Mouse (Mus musculus) kidney, embryonic 15.5 days (tissue): ENCODE measurements at regions not wholly inside any gene's neighbourhood (a gene's known extent, or its start where the extent isn't known, plus 50 kb on each side); places are given as distances from the start of the nearest gene placed in this dataset.

Experiments
- ATAC-seq: fragments of 200-750 bp; cut with Nextera tagmentation; replicated peaks from 2 replicates; pipeline ENCODE4 v1.8.0; 2017; ENCODE audit warnings: moderate TSS enrichment; ENCODE audit not compliant: low FRiP score
- H3K27ac ChIP-seq: fragments of 300-500 bp; sonication (generic); 2 replicates; pipeline ENCODE4 v1.5.1; 2015; ENCODE audit warnings: mild to moderate bottlenecking, inconsistent platforms
- H3K27me3 ChIP-seq: fragments of 300-500 bp; sonication (generic); 2 replicates; pipeline ENCODE4 v1.6.1; 2015; ENCODE audit warnings: inconsistent platforms
- H3K36me3 ChIP-seq: fragments of 300-500 bp; sonication (generic); 2 replicates; pipeline ENCODE4 v1.6.1; 2015; ENCODE audit warnings: inconsistent platforms
- H3K4me1 ChIP-seq: fragments of 300-500 bp; sonication (generic); 2 replicates; pipeline ENCODE4 v1.6.1; 2015; ENCODE audit warnings: inconsistent platforms
- H3K4me2 ChIP-seq: fragments of 300-500 bp; sonication (generic); 2 replicates; pipeline ENCODE4 v1.6.1; 2015; ENCODE audit warnings: moderate library complexity, mild to moderate bottlenecking, inconsistent platforms
- H3K4me3 ChIP-seq: fragments of 300-500 bp; sonication (generic); replicated peaks from 2 replicates; pipeline ENCODE4 v1.5.1; 2015; ENCODE audit warnings: mild to moderate bottlenecking, inconsistent platforms
- H3K9ac ChIP-seq: fragments of 300-500 bp; sonication (generic); 2 replicates; pipeline ENCODE4 v1.6.1; 2015; ENCODE audit warnings: mild to moderate bottlenecking, inconsistent platforms
- H3K9me3 ChIP-seq: fragments of 300-500 bp; sonication (generic); replicated peaks from 2 replicates; pipeline ENCODE4 v1.6.1; 2016; ENCODE audit warnings: inconsistent platforms
- WGBS: fragments of 180-500 bp; shearing (Covaris S2); methylation state at CpG from one replicate; pipeline ENCODE4 v1.1.7; 2015; ENCODE audit warnings: mixed read lengths; 5-methylcytosine and 5-hydroxymethylcytosine counted together

- Histone ChIP-seq H3K4me3 (no peak overlapping the region), H3K9me3 (no peaks in the 10 kb centered on the region), H3K4me2 (no peak overlapping the region), H3K27me3 (no peaks in the 10 kb centered on the region), H3K9ac (no peak overlapping the region), H3K27ac (no peak overlapping the region), H3K36me3 (no peaks in the 10 kb centered on the region), H3K4me1 (peaks cover 9% of the 10 kb centered on the region; the same call in 1 of the 2 replicates)
- no peak for ATAC-seq
- 9% methylated on average over 5 of the region's 5 CpGs for WGBS
Measured at GRCm38 (mm10) chr5:133999698-134000097, 99.8 kb upstream of the Castor2 start.

- ATAC-seq: no peak
- H3K9me3 ChIP-seq: no peaks in the 10 kb centered on the region
- 81% methylated on average over 2 of the region's 2 CpGs for WGBS
- H3K4me2 ChIP-seq: no peak overlapping the region
- no peaks in the 10 kb centered on the region for H3K27me3 ChIP-seq
- no peaks in the 10 kb centered on the region for H3K4me1 ChIP-seq
- no peaks in the 10 kb centered on the region for H3K36me3 ChIP-seq
- no peak overlapping the region for H3K4me3 ChIP-seq
- H3K9ac ChIP-seq: no peak overlapping the region
- no peak overlapping the region for H3K27ac ChIP-seq
Measured at GRCm38 (mm10) chr5:133991994-133992393, 107.5 kb upstream of the Castor2 start.

- H3K27ac ChIP-seq: no peak overlapping the region
- H3K36me3 ChIP-seq: no peaks in the 10 kb centered on the region
- no peaks in the 10 kb centered on the region for H3K9me3 ChIP-seq
- no peak for ATAC-seq
- no peaks in the 10 kb centered on the region for H3K27me3 ChIP-seq
- H3K4me1 ChIP-seq: no peaks in the 10 kb centered on the region
- no peak overlapping the region for H3K9ac ChIP-seq
- H3K4me3 ChIP-seq: no peak overlapping the region
- 49% methylated on average over 3 of the region's 3 CpGs for WGBS
- H3K4me2 ChIP-seq: no peak overlapping the region
Measured at GRCm38 (mm10) chr5:133991556-133991955, 108.0 kb upstream of the Castor2 start.

GRCm38 (mm10) chr5:133983249-133983966 is 116.1 kb upstream of the Castor2 start:
- no peak overlapping the region for H3K9ac ChIP-seq
- WGBS: 4% methylated on average over 15 of the region's 15 CpGs
- ATAC-seq: no peak

GRCm38 (mm10) chr5:133970421-133970914 is 129.0 kb upstream of the Castor2 start:
- ATAC-seq: no peak

More at GRCm38 (mm10) chr5:133983249-133983966, 116.1 kb upstream of the Castor2 start:
- H3K4me2 ChIP-seq: no peak overlapping the region
- H3K36me3 ChIP-seq: no peaks in the 10 kb centered on the region
- H3K4me1 ChIP-seq: peaks cover 5% of the 10 kb centered on the region; the same call in 1 of the 2 replicates
- no peak overlapping the region for H3K4me3 ChIP-seq
- H3K27me3 ChIP-seq: peaks cover 10% of the 10 kb centered on the region
- no peak overlapping the region for H3K27ac ChIP-seq
- no peaks in the 10 kb centered on the region for H3K9me3 ChIP-seq

GRCm38 (mm10) chr5:133963301-133963700 is 136.2 kb upstream of the Castor2 start:
- no peaks in the 10 kb centered on the region for H3K36me3 ChIP-seq
- no peak overlapping the region for H3K4me3 ChIP-seq
- no peaks in the 10 kb centered on the region for H3K27me3 ChIP-seq
- ATAC-seq: no peak
- no peak overlapping the region for H3K4me2 ChIP-seq
- no peaks in the 10 kb centered on the region for H3K9me3 ChIP-seq
- no peaks in the 10 kb centered on the region for H3K4me1 ChIP-seq
- no peak overlapping the region for H3K9ac ChIP-seq
- H3K27ac ChIP-seq: no peak overlapping the region
- 90% methylated on average over 5 of the region's 5 CpGs for WGBS

More at GRCm38 (mm10) chr5:133970421-133970914, 129.0 kb upstream of the Castor2 start:
- Histone ChIP-seq H3K9ac (no peak overlapping the region), H3K9me3 (no peaks in the 10 kb centered on the region), H3K27ac (no peak overlapping the region), H3K4me1 (no peaks in the 10 kb centered on the region), H3K4me3 (no peak overlapping the region), H3K36me3 (no peaks in the 10 kb centered on the region), H3K27me3 (no peaks in the 10 kb centered on the region), H3K4me2 (no peak overlapping the region)
- 46% methylated on average over 12 of the region's 12 CpGs for WGBS

- no peaks in the 10 kb centered on the region for H3K9me3 ChIP-seq
- H3K4me3 ChIP-seq: no peak overlapping the region
- no peaks in the 10 kb centered on the region for H3K4me1 ChIP-seq
- no peak for ATAC-seq
- 85% methylated on average over 3 of the region's 3 CpGs for WGBS
- no peak overlapping the region for H3K27ac ChIP-seq
- no peaks in the 10 kb centered on the region for H3K27me3 ChIP-seq
- no peaks in the 10 kb centered on the region for H3K36me3 ChIP-seq
- no peak overlapping the region for H3K9ac ChIP-seq
- H3K4me2 ChIP-seq: no peak overlapping the region
Measured at GRCm38 (mm10) chr5:133940841-133941240, 158.7 kb upstream of the Castor2 start.

GRCm38 (mm10) chr5:133940030-133940429 is 159.5 kb upstream of the Castor2 start:
- no peaks in the 10 kb centered on the region for H3K27me3 ChIP-seq
- H3K36me3 ChIP-seq: no peaks in the 10 kb centered on the region
- H3K4me2 ChIP-seq: no peak overlapping the region
- no peaks in the 10 kb centered on the region for H3K4me1 ChIP-seq
- H3K9me3 ChIP-seq: no peaks in the 10 kb centered on the region
- no peak overlapping the region for H3K9ac ChIP-seq
- no peak overlapping the region for H3K4me3 ChIP-seq
- 68% methylated on average over 2 of the region's 2 CpGs for WGBS
- no peak overlapping the region for H3K27ac ChIP-seq
- no peak for ATAC-seq

GRCm38 (mm10) chr5:133937967-133938918 is 161.3 kb upstream of the Castor2 start:
- 76% methylated on average over 9 of the region's 9 CpGs for WGBS
- no peak overlapping the region for H3K4me3 ChIP-seq
- H3K27me3 ChIP-seq: no peaks in the 10 kb centered on the region
- no peak overlapping the region for H3K27ac ChIP-seq
- H3K9me3 ChIP-seq: no peaks in the 10 kb centered on the region
- H3K4me2 ChIP-seq: no peak overlapping the region
- H3K4me1 ChIP-seq: no peaks in the 10 kb centered on the region
- no peaks in the 10 kb centered on the region for H3K36me3 ChIP-seq
- no peak for ATAC-seq
- no peak overlapping the region for H3K9ac ChIP-seq

GRCm38 (mm10) chr5:133935451-133935850 is 164.1 kb upstream of the Castor2 start:
- 92% methylated on average over 6 of the region's 6 CpGs for WGBS

GRCm38 (mm10) chr5:133935006-133935405 is 164.5 kb upstream of the Castor2 start:
- H3K36me3 ChIP-seq: no peaks in the 10 kb centered on the region
- H3K27me3 ChIP-seq: no peaks in the 10 kb centered on the region
- H3K4me2 ChIP-seq: no peak overlapping the region
- no peak for ATAC-seq
- H3K9ac ChIP-seq: no peak overlapping the region
- 74% methylated on average over 6 of the region's 6 CpGs for WGBS
- no peak overlapping the region for H3K27ac ChIP-seq
- H3K9me3 ChIP-seq: no peaks in the 10 kb centered on the region
- no peaks in the 10 kb centered on the region for H3K4me1 ChIP-seq
- no peak overlapping the region for H3K4me3 ChIP-seq

More at GRCm38 (mm10) chr5:133935451-133935850, 164.1 kb upstream of the Castor2 start:
- no peak overlapping the region for H3K9ac ChIP-seq
- H3K4me2 ChIP-seq: no peak overlapping the region
- H3K4me3 ChIP-seq: no peak overlapping the region
- H3K36me3 ChIP-seq: no peaks in the 10 kb centered on the region
- no peaks in the 10 kb centered on the region for H3K9me3 ChIP-seq
- no peaks in the 10 kb centered on the region for H3K4me1 ChIP-seq
- ATAC-seq: no peak
- H3K27me3 ChIP-seq: no peaks in the 10 kb centered on the region
- H3K27ac ChIP-seq: no peak overlapping the region

- no peaks in the 10 kb centered on the region for H3K4me1 ChIP-seq
- no peaks in the 10 kb centered on the region for H3K9me3 ChIP-seq
- H3K36me3 ChIP-seq: no peaks in the 10 kb centered on the region
- H3K27me3 ChIP-seq: no peaks in the 10 kb centered on the region
- WGBS: 80% methylated on average over 5 of the region's 5 CpGs
- no peak for ATAC-seq
- H3K4me2 ChIP-seq: no peak overlapping the region
- H3K9ac ChIP-seq: no peak overlapping the region
- H3K4me3 ChIP-seq: no peak overlapping the region
- no peak overlapping the region for H3K27ac ChIP-seq
Measured at GRCm38 (mm10) chr5:133930101-133930500, 169.4 kb upstream of the Castor2 start.
